Mouse (Mus musculus) testis, adult 2 months (tissue): ENCODE data around the gene Stxbp1.

ENCODE experiments used
- CTCF ChIP-seq: fragments of 200-500 bp; IDR thresholded peaks from 2 replicates; pipeline ENCODE4 v1.5.1; 2012; ENCODE audit warnings: low read depth, mild to moderate bottlenecking, inconsistent platforms, low read length, moderate library complexity; ENCODE audit not compliant: control insufficient read depth, insufficient read depth, insufficient replicate concordance
- POLR2A ChIP-seq: fragments of 200-500 bp; IDR thresholded peaks from 2 replicates; pipeline ENCODE4 v1.6.1; 2012; ENCODE audit warnings: low read depth, mild to moderate bottlenecking, inconsistent platforms, low read length, moderate library complexity; ENCODE audit not compliant: control insufficient read depth

- TF ChIP-seq CTCF (no peak), POLR2A (no peak)
Observed at GRCm38 (mm10) chr2:32896507-32897147, 49.6 kb upstream of the Stxbp1 start.
